Mouse (Mus musculus): ENCODE measurements around the gene Map7. TPM values are rescaled to one million over a fixed set of nuclear protein-coding genes. Genes with fewer than 3 reads are reported as not detected.

The Map7 gene
- polyA plus RNA-seq, 1 experiment from 2014 or later = 37.5 TPM

DNA sequence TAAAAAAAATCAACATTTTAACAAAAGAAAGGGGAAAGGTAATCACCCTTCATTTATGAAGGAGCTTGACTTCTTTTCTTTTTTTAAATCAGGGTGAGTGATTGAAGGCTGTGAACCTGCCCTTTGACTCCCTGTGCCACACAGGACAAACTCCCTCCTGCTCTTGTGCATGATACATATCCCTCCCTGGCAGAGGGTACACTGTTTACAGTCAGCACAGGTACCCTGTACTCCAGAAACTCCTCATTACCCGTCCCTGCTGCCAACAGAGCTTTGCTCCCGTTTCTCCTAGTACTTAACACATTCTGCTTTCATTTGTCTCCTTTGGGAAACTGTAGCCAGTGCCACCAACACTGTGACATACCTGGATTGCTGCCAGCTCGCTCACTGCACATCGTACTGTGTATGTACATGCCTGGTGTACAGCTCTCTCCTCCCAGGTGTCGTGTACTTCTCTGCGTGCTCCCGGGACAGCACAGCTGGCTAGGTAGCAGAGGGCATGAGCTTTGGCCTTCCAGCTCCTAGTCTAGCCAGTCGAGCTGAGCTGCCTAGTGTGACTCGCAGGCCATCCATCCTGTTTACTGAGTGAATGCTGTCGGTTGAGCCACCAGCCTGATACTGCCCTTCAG lies 72.3 kb downstream of the Map7 start:
- H3K9ac ChIP-seq = no peak overlapping the region
- no peak overlapping the region for H3K27ac ChIP-seq
- WGBS = 55% methylated on average over 10 of the region's 10 CpGs
- H3K4me1 ChIP-seq (replicated peaks) = 0 out of 2 replicates have a peak, but pooled peaks cover 3% of the 10 kb centered on the region
- H3K27me3 ChIP-seq (replicated peaks) = no peaks in the 10 kb centered on the region
- H3K4me3 ChIP-seq (replicated peaks) = no peak overlapping the region
- ATAC-seq = peak; percentile 65
- no peaks in the 10 kb centered on the region for H3K36me3 ChIP-seq
- no peak overlapping the region for H3K4me2 ChIP-seq (replicated peaks)
- H3K9me3 ChIP-seq = no peaks in the 10 kb centered on the region

DNA sequence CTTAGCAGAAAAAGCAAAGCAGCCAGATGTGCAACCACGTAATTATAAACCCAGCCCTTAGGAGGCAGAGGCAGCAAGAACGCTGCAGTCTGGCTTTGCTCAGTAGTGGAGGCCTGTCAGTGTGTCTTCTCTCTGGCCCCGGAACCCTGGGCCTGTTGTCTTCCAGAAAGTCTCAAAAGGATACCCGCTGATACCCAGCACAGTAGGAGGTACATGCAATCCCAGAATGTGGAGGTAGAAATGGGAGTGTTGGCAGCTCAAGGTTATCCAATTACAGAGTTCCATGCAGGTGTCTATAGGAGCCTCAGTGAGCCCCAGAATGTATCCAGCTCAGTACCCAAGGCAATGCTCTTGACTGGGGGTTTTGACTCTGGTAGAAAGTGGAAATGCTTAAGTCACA lies 73.7 kb downstream of the Map7 start:
- H3K9ac ChIP-seq = no peak overlapping the region
- H3K9me3 ChIP-seq = no peaks in the 10 kb centered on the region
- H3K36me3 ChIP-seq = no peaks in the 10 kb centered on the region
- H3K27me3 ChIP-seq (replicated peaks) = no peaks in the 10 kb centered on the region
- WGBS = 81% methylated on average over 4 of the region's 4 CpGs
- 0 out of 2 replicates have a peak, but pooled peaks cover 3% of the 10 kb centered on the region for H3K4me1 ChIP-seq (replicated peaks)
- no peak overlapping the region for H3K27ac ChIP-seq
- no peak overlapping the region for H3K4me3 ChIP-seq (replicated peaks)
- H3K4me2 ChIP-seq (replicated peaks) = no peak overlapping the region
- no peak for ATAC-seq

DNA sequence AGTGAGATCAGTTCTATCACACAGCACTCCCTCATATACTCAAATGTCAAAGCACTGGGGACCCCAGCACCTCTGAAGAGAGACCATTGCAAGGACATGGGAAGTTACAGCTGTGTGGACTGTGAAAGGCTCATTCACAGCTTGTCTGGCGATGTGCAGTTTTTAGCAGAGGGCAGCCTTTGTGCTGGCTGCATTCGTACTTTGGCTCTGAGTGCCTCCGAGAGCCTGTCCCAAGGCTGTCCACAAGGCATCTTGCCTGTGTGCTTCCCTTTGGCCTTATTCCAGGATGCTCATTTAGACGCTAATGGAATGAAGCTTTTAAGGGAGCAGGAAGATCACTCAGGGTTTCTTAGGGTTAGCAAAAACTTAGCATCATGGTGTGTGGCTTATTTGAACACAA lies 78.5 kb downstream of the Map7 start:
- H3K4me3 ChIP-seq (replicated peaks) = no peak overlapping the region
- H3K27me3 ChIP-seq (replicated peaks) = no peaks in the 10 kb centered on the region
- 48% methylated on average over 4 of the region's 4 CpGs for whole genome bisulfite sequencing
- H3K36me3 ChIP-seq = no peaks in the 10 kb centered on the region
- no peak; the same call in 1 of the 2 replicates for ATAC-seq
- H3K27ac ChIP-seq = no peak overlapping the region
- no peak overlapping the region for H3K4me2 ChIP-seq (replicated peaks)
- H3K9ac ChIP-seq = no peak overlapping the region
- H3K9me3 ChIP-seq = no peaks in the 10 kb centered on the region
- H3K4me1 ChIP-seq (replicated peaks) = no peaks in the 10 kb centered on the region

DNA sequence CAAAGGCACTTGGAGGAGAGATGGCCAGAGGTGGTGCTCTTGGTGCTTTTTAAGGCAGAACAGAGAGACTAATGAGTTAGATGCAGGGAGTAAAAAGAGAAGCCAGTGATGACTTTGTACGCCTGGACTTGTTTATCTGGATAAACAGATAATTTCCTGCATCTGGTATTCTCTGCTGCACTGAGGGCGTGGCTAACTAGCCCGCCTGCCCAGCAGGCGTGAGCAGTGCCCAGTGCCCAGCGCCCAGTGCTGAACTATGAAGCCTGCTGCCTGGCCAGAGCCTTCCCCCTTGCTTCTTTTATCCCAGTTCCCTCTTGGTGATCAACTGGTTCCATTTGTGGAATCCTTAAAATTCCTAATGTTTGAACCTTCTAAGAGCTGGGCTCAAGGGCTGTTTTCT lies 81.8 kb downstream of the Map7 start:
- H3K9ac ChIP-seq = no peak overlapping the region
- WGBS = 71% methylated on average over 5 of the region's 5 CpGs
- H3K36me3 ChIP-seq = no peaks in the 10 kb centered on the region
- no peaks in the 10 kb centered on the region for H3K27me3 ChIP-seq (replicated peaks)
- no peak for ATAC-seq
- no peak overlapping the region for H3K27ac ChIP-seq
- H3K9me3 ChIP-seq = no peaks in the 10 kb centered on the region
- no peak overlapping the region for H3K4me3 ChIP-seq (replicated peaks)
- H3K4me1 ChIP-seq (replicated peaks) = no peaks in the 10 kb centered on the region
- no peak overlapping the region for H3K4me2 ChIP-seq (replicated peaks)

DNA sequence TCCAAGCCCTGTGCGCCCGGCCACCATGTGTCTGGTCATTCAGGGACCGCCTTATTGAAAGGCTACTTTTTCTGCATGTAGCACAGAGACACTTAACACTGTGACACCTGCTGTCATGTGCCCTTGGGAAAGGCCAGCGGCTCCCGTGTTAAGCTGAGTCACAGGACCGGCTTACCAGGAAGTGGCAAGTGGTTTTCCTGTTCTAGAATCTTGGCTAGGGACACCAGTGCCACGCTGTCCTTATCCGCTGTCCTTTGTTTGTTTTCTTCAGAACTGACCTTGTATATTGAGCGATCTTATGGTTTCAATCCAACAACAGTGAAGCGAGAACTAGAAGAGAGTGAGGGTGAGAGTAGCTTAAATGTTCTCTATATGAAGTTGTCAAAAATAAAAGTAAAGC lies 85.2 kb downstream of the Map7 start:
- H3K9me3 ChIP-seq = no peaks in the 10 kb centered on the region
- 0 out of 2 replicates have a peak, but pooled peaks have one; percentile 30 for ATAC-seq
- H3K4me1 ChIP-seq (replicated peaks) = no peaks in the 10 kb centered on the region
- H3K4me3 ChIP-seq (replicated peaks) = no peak overlapping the region
- H3K36me3 ChIP-seq = no peaks in the 10 kb centered on the region
- no peak overlapping the region for H3K9ac ChIP-seq
- H3K27me3 ChIP-seq (replicated peaks) = no peaks in the 10 kb centered on the region
- WGBS = 83% methylated on average over 10 of the region's 10 CpGs
- no peak overlapping the region for H3K27ac ChIP-seq
- no peak overlapping the region for H3K4me2 ChIP-seq (replicated peaks)

DNA sequence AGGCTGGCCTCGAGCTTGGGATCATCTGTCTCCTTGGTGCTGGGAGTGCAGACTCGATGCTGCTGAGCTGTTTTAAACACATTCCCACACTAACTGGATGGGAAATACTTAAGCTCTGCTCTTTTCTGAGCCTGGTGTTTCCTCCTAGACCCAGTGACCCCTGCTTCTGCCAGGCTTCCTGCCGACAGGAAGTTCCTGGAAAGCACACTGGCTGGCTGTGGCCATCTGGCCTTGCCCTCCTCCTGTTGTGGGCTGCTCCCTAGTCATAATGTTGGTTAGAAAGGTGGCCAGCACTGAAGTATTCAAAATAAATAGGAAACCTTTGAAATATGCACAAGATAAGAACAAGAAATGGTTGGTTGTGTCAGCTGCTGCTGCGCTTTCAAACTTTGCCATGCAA lies 86.2 kb downstream of the Map7 start:
- WGBS = 43% methylated on average over 4 of the region's 4 CpGs
- H3K36me3 ChIP-seq = no peaks in the 10 kb centered on the region
- no peaks in the 10 kb centered on the region for H3K4me1 ChIP-seq (replicated peaks)
- H3K4me2 ChIP-seq (replicated peaks) = no peak overlapping the region
- H3K9me3 ChIP-seq = no peaks in the 10 kb centered on the region
- no peak for ATAC-seq
- H3K27ac ChIP-seq = no peak overlapping the region
- H3K4me3 ChIP-seq (replicated peaks) = no peak overlapping the region
- H3K9ac ChIP-seq = no peak overlapping the region
- H3K27me3 ChIP-seq (replicated peaks) = no peaks in the 10 kb centered on the region

DNA sequence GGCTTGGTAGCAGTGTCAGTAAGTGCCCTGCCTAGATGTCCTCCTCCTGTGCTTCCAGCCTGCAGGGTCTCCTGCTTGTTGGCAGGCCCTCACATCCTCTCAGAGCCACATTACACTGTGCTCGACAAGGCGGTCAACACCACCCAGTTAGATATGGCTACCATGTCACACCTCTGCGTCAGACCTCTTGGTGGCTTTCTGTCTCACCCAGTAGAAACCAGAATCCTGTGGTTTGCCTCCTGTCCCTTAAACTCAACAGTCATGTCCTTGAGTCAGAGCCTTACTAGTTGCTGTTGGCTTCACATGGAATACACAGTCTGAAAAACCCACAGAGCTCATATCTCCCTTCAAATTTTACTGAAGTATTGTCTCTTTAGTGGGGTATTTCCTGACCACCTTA lies 87.4 kb downstream of the Map7 start:
- Histone ChIP-seq H3K4me1 (replicated peaks) (no peaks in the 10 kb centered on the region), H3K4me3 (replicated peaks) (no peak overlapping the region), H3K36me3 (no peaks in the 10 kb centered on the region), H3K27ac (no peak overlapping the region), H3K4me2 (replicated peaks) (no peak overlapping the region), H3K27me3 (replicated peaks) (no peaks in the 10 kb centered on the region), H3K9ac (no peak overlapping the region), H3K9me3 (no peaks in the 10 kb centered on the region)
- ATAC-seq = no peak
- 89% methylated on average over 3 of the region's 3 CpGs for WGBS

DNA sequence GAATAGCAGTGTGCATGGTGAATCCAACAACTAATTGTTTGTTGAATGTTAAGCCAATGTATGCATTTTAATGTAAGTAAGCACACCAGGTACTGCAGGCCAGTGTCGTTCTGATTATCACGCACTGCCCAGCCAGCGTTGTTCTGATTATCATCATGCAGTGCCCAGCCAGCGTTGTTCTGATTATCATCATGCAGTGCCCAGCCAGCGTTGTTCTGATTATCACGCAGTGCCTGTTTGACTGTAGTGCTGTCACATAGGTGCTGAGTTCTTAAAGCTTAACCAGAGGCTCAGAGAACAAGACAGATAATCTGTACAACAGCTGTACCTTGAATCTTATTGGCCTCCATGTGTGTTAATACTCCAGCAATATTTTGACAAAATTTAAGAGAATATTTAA lies 88.0 kb downstream of the Map7 start:
- Histone ChIP-seq H3K4me3 (replicated peaks) (no peak overlapping the region), H3K27ac (no peak overlapping the region), H3K9ac (no peak overlapping the region), H3K4me1 (replicated peaks) (no peaks in the 10 kb centered on the region), H3K36me3 (no peaks in the 10 kb centered on the region), H3K27me3 (replicated peaks) (no peaks in the 10 kb centered on the region), H3K9me3 (no peaks in the 10 kb centered on the region), H3K4me2 (replicated peaks) (no peak overlapping the region)
- no peak for ATAC-seq
- 90% methylated on average over 6 of the region's 6 CpGs for WGBS

DNA sequence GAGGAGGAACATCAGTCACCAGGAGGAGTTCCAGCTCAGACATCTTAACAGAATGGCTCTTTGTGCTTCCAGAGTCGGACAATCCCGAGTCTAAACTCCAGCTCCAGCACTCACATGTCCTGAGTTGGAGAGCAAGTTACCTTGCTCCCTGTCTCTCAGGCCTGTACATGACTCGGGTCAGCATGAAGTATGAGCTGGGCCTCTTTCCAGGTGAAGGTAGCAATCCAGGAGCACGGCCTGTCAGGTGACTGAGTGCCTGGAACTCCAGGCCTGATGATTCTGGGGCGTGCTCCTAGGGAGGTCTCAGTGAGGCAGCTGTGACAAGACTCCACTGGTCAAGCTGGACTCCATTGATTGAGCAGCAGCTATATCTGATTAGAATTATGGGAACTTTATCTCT lies 90.0 kb downstream of the Map7 start:
- no peak overlapping the region for H3K4me3 ChIP-seq (replicated peaks)
- H3K36me3 ChIP-seq = no peaks in the 10 kb centered on the region
- 69% methylated on average over 5 of the region's 5 CpGs for WGBS
- no peak overlapping the region for H3K9ac ChIP-seq
- H3K27me3 ChIP-seq (replicated peaks) = no peaks in the 10 kb centered on the region
- H3K4me2 ChIP-seq (replicated peaks) = no peak overlapping the region
- ATAC-seq = 0 out of 2 replicates have a peak, but pooled peaks have one; percentile 27
- 0 out of 2 replicates have a peak, but pooled peaks cover 1% of the 10 kb centered on the region for H3K4me1 ChIP-seq (replicated peaks)
- H3K9me3 ChIP-seq = no peaks in the 10 kb centered on the region
- H3K27ac ChIP-seq = no peak overlapping the region

DNA sequence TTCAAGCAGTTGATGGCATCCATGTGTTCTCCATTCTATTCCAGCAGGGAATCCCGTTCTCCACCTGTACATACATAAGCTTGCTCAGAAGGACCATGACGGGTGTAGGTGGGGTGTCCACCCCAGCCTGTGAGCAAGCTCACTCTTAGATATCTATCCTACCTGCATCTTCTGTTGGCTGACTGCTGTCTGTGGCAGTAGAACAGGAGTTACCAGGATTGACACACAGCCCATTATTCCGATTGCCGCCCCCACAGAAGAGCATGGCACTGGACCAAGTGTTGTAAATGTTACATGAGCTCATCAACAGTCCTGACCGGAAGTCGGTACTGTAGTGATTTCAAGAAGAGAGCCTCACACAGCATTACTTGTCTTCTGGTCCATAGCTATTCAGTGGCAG lies 92.6 kb downstream of the Map7 start:
- no peaks in the 10 kb centered on the region for H3K27me3 ChIP-seq (replicated peaks)
- no peak for ATAC-seq
- H3K9ac ChIP-seq = no peak overlapping the region
- no peak overlapping the region for H3K27ac ChIP-seq
- H3K9me3 ChIP-seq = no peaks in the 10 kb centered on the region
- no peak overlapping the region for H3K4me2 ChIP-seq (replicated peaks)
- H3K36me3 ChIP-seq = no peaks in the 10 kb centered on the region
- H3K4me3 ChIP-seq (replicated peaks) = no peak overlapping the region
- 0 out of 2 replicates have a peak, but pooled peaks cover 4% of the 10 kb centered on the region for H3K4me1 ChIP-seq (replicated peaks)
- WGBS = 90% methylated on average over 6 of the region's 6 CpGs

DNA sequence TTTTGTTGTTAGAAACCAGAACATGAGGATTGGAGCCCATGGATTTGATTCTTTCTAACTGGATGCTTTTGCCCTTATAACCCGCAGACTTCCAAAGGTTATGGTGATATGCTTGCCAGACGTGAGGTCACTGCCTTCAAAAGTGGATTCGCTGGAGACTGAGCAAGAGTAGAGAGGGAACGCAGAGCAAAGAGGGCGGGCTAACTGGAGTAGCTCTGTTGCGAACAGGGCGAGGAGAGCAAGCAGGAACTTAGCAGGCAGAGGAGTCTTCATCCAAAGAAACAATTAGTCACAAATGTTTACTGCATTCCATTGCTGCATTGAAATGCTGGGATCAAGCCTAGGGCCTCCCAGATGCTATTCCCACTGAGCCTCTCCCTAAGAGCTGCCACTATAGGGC lies 95.0 kb downstream of the Map7 start:
- Histone ChIP-seq H3K27me3 (replicated peaks) (no peaks in the 10 kb centered on the region), H3K9me3 (no peaks in the 10 kb centered on the region), H3K27ac (no peak overlapping the region), H3K4me2 (replicated peaks) (no peak overlapping the region), H3K36me3 (no peaks in the 10 kb centered on the region), H3K4me1 (replicated peaks) (0 out of 2 replicates have a peak, but pooled peaks cover 4% of the 10 kb centered on the region), H3K4me3 (replicated peaks) (no peak overlapping the region), H3K9ac (no peak overlapping the region)
- 60% methylated on average over 7 of the region's 7 CpGs for WGBS
- ATAC-seq = no peak

DNA sequence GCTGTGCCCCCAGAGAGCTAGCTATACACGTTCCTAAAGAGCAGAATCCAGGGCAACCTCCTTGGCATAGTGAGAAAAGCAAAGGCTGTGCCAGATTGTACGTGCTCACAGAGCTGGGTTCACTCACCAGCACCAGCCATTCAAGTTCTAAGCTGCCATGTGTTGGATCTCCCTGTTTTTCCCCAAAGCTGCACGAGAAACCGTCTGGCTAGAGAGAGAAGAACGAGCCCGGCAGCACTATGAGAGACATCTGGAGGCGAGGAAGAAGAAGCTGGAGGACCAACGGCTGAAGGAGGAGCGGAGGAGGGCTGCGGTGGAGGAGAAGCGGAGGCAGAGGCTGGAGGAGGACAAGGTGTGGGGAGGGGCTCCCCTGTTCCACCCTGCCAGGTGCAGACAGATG lies 96.8 kb downstream of the Map7 start:
- WGBS = 89% methylated on average over 11 of the region's 11 CpGs
- no peaks in the 10 kb centered on the region for H3K9me3 ChIP-seq
- no peaks in the 10 kb centered on the region for H3K27me3 ChIP-seq (replicated peaks)
- no peak for ATAC-seq
- H3K36me3 ChIP-seq = no peaks in the 10 kb centered on the region
- H3K4me2 ChIP-seq (replicated peaks) = no peak overlapping the region
- no peak overlapping the region for H3K9ac ChIP-seq
- 0 out of 2 replicates have a peak, but pooled peaks cover 4% of the 10 kb centered on the region for H3K4me1 ChIP-seq (replicated peaks)
- H3K27ac ChIP-seq = no peak overlapping the region
- H3K4me3 ChIP-seq (replicated peaks) = no peak overlapping the region

DNA sequence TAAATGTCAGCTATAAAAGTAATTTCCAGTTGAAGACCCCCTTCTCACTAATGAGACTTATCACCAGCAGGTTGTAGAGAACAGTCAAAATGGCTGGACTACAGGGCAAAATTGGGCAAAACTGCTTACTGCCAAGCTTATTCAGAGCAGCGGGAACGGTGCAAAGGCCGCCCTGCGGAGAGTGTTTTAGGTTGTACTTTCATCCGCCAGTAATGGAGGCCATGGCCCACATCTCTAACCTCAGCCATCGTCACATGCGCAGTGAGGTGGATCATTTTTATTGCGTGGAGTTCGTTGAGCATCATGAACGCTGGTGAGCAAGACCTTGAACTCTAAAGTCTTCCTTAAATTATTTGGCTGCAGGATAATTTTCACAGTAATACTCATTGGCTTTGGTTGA lies 100.8 kb downstream of the Map7 start:
- H3K9ac ChIP-seq = no peak overlapping the region
- ATAC-seq = no peak
- H3K4me1 ChIP-seq (replicated peaks) = no peaks in the 10 kb centered on the region
- H3K4me3 ChIP-seq (replicated peaks) = no peak overlapping the region
- no peak overlapping the region for H3K27ac ChIP-seq
- H3K9me3 ChIP-seq = no peaks in the 10 kb centered on the region
- H3K4me2 ChIP-seq (replicated peaks) = no peak overlapping the region
- no peaks in the 10 kb centered on the region for H3K27me3 ChIP-seq (replicated peaks)
- H3K36me3 ChIP-seq = no peaks in the 10 kb centered on the region
- 95% methylated on average over 10 of the region's 10 CpGs for WGBS

Data from intestine, embryonic 15.5 days (tissue).